Mouse (Mus musculus) liver, embryonic 16.5 days (tissue): ENCODE data around the gene B230217C12Rik. TPM values are rescaled to one million over a fixed set of nuclear protein-coding genes. Genes with fewer than 3 reads are reported as not detected.
A peak's percentile ranks its signal among the peaks of the same experiment; 100 is the strongest.

Experiments used
- ATAC-seq: fragments of 200-750 bp; cut with Nextera tagmentation; 2 replicates; pipeline ENCODE4 v1.8.0; 2017; ENCODE audit warnings: low read depth, mild to moderate bottlenecking, moderate number of reproducible peaks, moderate library complexity
- H3K27ac ChIP-seq: fragments of 300-500 bp; sonication (generic); 2 replicates; pipeline ENCODE4 v1.5.1; 2014; ENCODE audit warnings: mild to moderate bottlenecking, low read length
- H3K27me3 ChIP-seq: fragments of 300-500 bp; sonication (generic); 2 replicates; pipeline ENCODE4 v1.6.1; 2014; ENCODE audit warnings: low read depth, low read length, mixed read lengths; ENCODE audit not compliant: control insufficient read depth, insufficient read depth
- H3K36me3 ChIP-seq: fragments of 300-500 bp; sonication (generic); 2 replicates; pipeline ENCODE4 v1.6.1; 2014; ENCODE audit warnings: mild to moderate bottlenecking; ENCODE audit not compliant: control insufficient read depth, insufficient read depth
- H3K4me1 ChIP-seq: fragments of 300-500 bp; sonication (generic); 2 replicates; pipeline ENCODE4 v1.6.1; 2014; ENCODE audit warnings: low read depth, low read length, mixed read lengths; ENCODE audit not compliant: control insufficient read depth
- H3K4me2 ChIP-seq: fragments of 300-500 bp; sonication (generic); 2 replicates; pipeline ENCODE4 v1.6.1; 2014; ENCODE audit warnings: low read depth, low read length, mixed read lengths
- H3K4me3 ChIP-seq: fragments of 300-500 bp; sonication (generic); 2 replicates; pipeline ENCODE4 v1.5.1; 2014; ENCODE audit warnings: low read depth, mild to moderate bottlenecking, low read length
- H3K9ac ChIP-seq: fragments of 300-500 bp; sonication (generic); 2 replicates; pipeline ENCODE4 v1.6.1; 2014; ENCODE audit warnings: low read depth, low read length
- H3K9me3 ChIP-seq: fragments of 300-500 bp; sonication (generic); replicated peaks from 2 replicates; pipeline ENCODE4 v1.6.1; 2016; ENCODE audit warnings: low read length; ENCODE audit not compliant: control insufficient read depth
- WGBS: fragments of 180-500 bp; shearing (Covaris S2); extraction: QIAGEN DNeasy Blood & Tissue Kit; methylation state at CpG from one replicate; pipeline ENCODE4 v1.1.7; 2014; ENCODE audit not compliant: insufficient replicate concordance; 5-methylcytosine and 5-hydroxymethylcytosine counted together
- polyA plus RNA-seq: library from polyadenylated mRNA; unstranded; fragments of >200 nt; fragmentation: Nextera tagmentation; extraction: Ambion mirVana; gene quantifications from 2 replicates; pipeline ENCODE4 v1.2.1, GENCODE M21; 2015

The B230217C12Rik gene
- polyA plus RNA-seq, 1 experiment from 2014 or later, result 0.19 TPM

DNA sequence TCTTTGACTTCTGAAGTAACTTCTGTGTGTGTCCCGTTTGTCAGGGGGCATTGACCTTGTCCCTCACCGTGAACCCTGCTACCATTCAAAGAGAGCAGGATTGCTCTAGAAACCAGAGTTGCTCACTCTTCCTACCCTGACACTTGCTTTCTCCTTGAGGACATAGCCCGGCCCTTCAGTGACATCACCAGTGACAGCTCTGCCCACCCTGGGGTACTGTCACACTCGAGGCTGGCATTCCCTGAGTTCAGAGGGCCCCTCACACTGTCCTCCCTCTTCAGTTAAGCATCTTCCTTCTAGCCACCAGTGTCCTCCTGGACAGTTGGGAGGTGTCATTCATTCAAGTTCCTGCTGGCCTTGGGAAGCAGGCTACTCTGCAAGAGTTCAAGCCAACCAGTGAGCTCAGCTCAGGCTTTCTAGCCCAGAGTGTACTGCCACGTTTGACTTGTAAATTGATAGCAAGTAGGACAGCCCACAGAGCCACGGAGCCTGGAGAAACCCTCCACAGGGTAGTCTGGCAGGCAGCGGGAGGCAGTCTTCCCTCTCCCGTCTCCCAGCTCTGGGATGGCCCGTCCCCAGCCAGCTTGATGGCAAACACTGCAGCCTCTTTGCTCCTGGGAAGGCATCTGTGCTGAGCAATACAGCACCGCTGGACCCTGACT, 1.7 kb upstream of the B230217C12Rik start:
- H3K36me3 ChIP-seq, result peaks cover 6% of the 10 kb centered on the region; the same call in 1 of the 2 replicates
- peaks cover 18% of the 10 kb centered on the region for H3K4me1 ChIP-seq
- ATAC-seq, result no peak
- no peak overlapping the region for H3K4me2 ChIP-seq
- H3K9me3 ChIP-seq, result no peaks in the 10 kb centered on the region
- 51% methylated on average over 10 of the region's 10 CpGs for WGBS
- no peak overlapping the region for H3K27ac ChIP-seq
- no peak overlapping the region for H3K4me3 ChIP-seq
- H3K9ac ChIP-seq, result no peak overlapping the region
- no peaks in the 10 kb centered on the region for H3K27me3 ChIP-seq

DNA sequence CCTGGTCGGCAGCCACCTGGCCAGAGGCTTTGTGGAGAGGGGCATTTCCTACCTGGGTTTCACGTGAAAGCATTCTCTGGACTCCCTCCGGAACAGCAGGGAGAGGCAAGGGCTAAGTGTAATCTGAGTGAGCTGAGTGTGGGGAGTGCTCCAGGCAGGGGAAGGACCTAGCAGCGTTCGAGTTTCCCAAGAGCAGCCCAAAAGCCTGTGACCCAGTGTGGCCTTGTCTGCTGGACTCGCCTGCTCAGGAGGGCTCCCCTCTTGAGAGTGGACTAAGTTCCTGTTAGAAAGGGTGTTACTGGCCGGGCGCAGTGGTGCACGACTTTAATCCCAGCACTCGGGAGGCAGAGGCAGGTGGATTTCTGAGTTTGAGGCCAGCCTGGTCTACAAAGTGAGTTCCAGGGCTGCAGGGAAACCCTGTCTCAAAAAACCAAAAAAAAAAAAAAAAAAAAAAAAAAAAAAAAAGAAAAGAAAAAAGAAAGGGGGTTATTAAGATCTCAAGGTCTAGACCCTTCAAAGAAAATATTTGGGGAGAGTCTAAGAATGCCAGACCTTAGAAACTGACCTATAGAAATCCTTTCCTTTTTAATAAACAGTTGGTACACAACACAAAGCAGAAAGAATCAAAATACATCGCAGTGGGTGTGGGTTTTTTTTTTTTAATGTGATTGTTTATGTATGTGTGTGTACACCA, 992 bp upstream of the B230217C12Rik start:
- H3K4me1 ChIP-seq, result peaks cover 18% of the 10 kb centered on the region

DNA sequence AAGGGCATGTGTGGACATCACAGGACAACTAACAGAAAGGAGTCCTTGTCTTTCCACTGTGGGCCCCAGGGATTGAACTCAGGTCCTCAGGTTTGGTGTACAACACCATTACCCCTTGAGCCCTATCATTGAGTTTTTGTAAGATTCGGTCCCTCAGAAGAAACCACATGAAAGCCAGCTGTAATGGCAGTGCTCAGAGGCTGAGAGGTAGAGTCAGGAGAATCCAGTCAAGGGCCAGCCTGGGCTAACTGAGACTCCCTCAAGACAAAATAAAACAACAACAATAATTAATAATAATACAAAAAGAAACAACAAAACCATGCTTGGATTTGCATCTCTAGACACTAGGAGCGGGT, 467 bp upstream of the B230217C12Rik start:
- Histone ChIP-seq H3K9me3 (no peaks in the 10 kb centered on the region), H3K4me3 (no peak overlapping the region), H3K27ac (no peak overlapping the region), H3K9ac (peak overlapping the region; percentile 50; the same call in 1 of the 2 replicates), H3K4me1 (peaks cover 18% of the 10 kb centered on the region), H3K27me3 (no peaks in the 10 kb centered on the region), H3K36me3 (no peaks in the 10 kb centered on the region), H3K4me2 (peak overlapping the region; percentile 59; the same call in 1 of the 2 replicates)
- WGBS, result 58% methylated on average over 2 of the region's 2 CpGs
- ATAC-seq, result no peak

More for the DNA sequence above, 992 bp upstream of the B230217C12Rik start:
- H3K4me3 ChIP-seq, result no peak overlapping the region
- no peak overlapping the region for H3K9ac ChIP-seq
- no peaks in the 10 kb centered on the region for H3K9me3 ChIP-seq
- H3K36me3 ChIP-seq, result 0 out of 2 replicates have a peak, but pooled peaks cover 2% of the 10 kb centered on the region
- 62% methylated on average over 11 of the region's 11 CpGs for WGBS
- no peak overlapping the region for H3K4me2 ChIP-seq
- no peak for ATAC-seq
- no peaks in the 10 kb centered on the region for H3K27me3 ChIP-seq
- H3K27ac ChIP-seq, result no peak overlapping the region

DNA sequence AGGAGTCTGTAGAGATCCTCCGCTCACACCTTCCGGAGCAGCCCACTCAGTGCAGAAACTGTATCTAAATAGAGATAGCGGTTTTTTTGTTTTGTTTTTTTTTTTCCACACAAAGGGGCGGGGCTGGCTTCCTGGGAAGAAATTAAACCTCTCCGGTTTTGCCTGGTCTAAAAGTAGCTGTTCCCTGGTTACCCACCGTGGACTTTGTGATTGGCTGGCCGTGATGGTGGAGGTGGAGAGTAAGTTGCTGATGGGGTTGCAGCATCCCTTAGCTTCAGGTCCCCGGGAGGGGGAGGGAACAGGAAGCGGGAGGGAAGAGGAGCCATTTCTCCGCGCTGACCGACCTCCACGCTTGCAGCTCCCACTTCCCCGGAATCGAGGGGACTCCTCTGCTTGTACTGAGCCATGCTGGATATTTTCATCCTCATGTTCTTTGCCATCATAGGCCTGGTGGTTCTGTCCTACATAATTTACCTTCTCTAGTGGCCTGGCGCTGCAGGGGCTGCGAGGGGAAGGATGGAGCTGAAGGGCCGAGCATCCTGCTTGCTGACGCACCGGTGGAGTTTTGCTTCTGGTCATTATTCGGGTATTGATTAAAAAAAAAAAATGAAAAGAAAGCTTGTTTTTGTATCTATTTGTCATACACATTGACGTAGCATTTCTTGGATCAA, 546 bp downstream of the B230217C12Rik start:
- Histone ChIP-seq H3K36me3 (no peaks in the 10 kb centered on the region), H3K9me3 (no peaks in the 10 kb centered on the region), H3K27ac (no peak overlapping the region; the same call in 1 of the 2 replicates), H3K27me3 (no peaks in the 10 kb centered on the region), H3K9ac (peak overlapping the region; percentile 50), H3K4me2 (peak overlapping the region; percentile 59), H3K4me1 (peaks cover 18% of the 10 kb centered on the region), H3K4me3 (peak overlapping the region; percentile 49)
- 7% methylated on average over 22 of the region's 22 CpGs for WGBS
- peak; percentile 72 for ATAC-seq

DNA sequence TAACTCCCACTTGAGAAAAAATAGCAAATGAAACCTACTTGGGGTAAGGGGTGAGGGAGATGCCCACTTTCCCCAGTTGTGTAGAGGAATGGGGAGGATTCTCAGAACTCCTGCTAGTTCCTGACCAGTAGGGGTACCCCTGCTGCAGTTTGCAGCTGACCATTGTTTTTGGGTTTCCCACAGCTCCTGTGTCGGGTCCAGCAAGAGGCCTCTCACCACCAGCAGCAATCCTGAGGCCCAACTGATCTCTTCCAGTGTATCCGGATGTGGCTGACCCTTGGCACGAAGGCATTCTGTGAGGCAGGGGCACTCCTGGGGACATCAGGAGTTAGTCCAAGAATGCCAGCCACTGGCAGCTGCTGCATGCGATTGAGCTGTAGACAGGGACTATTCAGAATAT, 1.4 kb downstream of the B230217C12Rik start:
- Histone ChIP-seq H3K4me1 (peaks cover 18% of the 10 kb centered on the region), H3K4me2 (no peak overlapping the region), H3K36me3 (no peaks in the 10 kb centered on the region), H3K4me3 (no peak overlapping the region), H3K9me3 (no peaks in the 10 kb centered on the region), H3K27ac (no peak overlapping the region), H3K9ac (no peak overlapping the region), H3K27me3 (no peaks in the 10 kb centered on the region)
- 52% methylated on average over 4 of the region's 4 CpGs for WGBS
- no peak for ATAC-seq

- Histone ChIP-seq H3K4me1 (no peaks in the 10 kb centered on the region), H3K9me3 (no peaks in the 10 kb centered on the region), H3K36me3 (no peaks in the 10 kb centered on the region), H3K27ac (no peak overlapping the region), H3K4me2 (no peak overlapping the region), H3K9ac (no peak overlapping the region), H3K4me3 (no peak overlapping the region), H3K27me3 (no peaks in the 10 kb centered on the region)
- ATAC-seq, result peak; percentile 35; the same call in 1 of the 2 replicates
- WGBS, result 48% methylated on average over 6 of the region's 6 CpGs
These were observed 9.8 kb downstream of the B230217C12Rik start for GRCm38 (mm10) chr11:97850367-97850766.

DNA sequence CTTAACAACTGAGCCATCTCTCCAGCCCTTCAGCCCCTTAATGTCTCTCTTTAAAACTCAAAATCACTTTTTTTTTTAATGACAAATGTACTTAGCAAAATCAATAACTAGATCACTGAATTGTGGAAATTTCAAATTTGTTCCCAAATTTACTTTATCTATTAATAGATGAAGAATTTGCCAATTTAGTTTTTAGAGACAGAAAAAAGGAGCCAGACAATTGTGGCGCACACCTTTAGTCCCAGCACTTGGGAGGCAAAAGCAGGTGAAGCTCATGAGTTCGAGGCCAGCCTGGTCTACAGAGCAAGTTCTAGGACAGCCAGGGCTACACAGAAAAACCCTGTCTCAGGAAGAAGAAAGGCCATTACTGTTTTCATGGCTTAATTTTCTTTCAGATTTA, 11.0 kb downstream of the B230217C12Rik start:
- no peak overlapping the region for H3K4me2 ChIP-seq
- H3K9ac ChIP-seq, result no peak overlapping the region
- ATAC-seq, result no peak
- WGBS, result 63% methylated on average over 2 of the region's 2 CpGs
- H3K27ac ChIP-seq, result no peak overlapping the region
- no peaks in the 10 kb centered on the region for H3K9me3 ChIP-seq
- no peaks in the 10 kb centered on the region for H3K27me3 ChIP-seq
- H3K4me3 ChIP-seq, result no peak overlapping the region
- no peaks in the 10 kb centered on the region for H3K36me3 ChIP-seq
- H3K4me1 ChIP-seq, result no peaks in the 10 kb centered on the region

DNA sequence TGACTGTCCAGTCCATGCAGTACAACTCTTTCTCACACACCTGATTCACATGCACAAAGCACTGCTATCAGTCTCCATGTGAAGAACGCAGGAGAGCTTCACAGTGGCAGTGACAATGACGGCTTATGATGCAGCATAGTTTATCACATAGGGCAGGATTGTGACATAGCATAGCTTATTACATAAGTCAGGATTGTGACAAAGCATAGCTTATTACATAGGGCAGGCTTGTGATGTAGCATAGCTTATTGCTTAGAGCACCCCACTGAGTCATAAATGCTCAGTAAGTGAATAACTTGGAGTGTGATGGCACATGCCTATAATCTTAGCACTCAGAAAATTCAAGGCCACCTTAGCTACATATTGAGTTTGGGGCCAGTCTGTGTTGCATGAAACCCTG, 14.9 kb downstream of the B230217C12Rik start:
- 58% methylated on average over 2 of the region's 2 CpGs for WGBS
- H3K4me1 ChIP-seq, result no peaks in the 10 kb centered on the region
- H3K27ac ChIP-seq, result no peak overlapping the region
- no peak overlapping the region for H3K4me2 ChIP-seq
- no peak overlapping the region for H3K9ac ChIP-seq
- H3K36me3 ChIP-seq, result no peaks in the 10 kb centered on the region
- no peaks in the 10 kb centered on the region for H3K27me3 ChIP-seq
- no peak for ATAC-seq
- no peak overlapping the region for H3K4me3 ChIP-seq
- no peaks in the 10 kb centered on the region for H3K9me3 ChIP-seq

DNA sequence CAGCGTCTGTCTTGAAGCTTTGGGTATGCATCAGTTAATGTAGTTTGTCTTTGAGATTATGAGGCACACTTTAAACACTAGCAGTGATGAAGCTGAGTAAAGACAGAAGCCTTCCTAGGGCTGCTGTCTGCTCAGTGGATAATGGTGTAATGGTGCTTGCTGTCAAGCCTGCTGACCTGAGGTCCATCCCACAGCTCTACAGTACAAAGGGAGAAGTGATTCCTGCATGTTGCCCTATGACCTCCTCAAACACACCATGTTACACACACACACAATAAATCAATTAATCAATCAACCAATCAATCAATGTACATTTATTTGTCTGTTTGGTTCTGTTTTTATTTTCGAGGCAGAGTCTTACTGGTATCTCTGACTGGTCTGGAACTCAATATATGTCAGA, 21.6 kb downstream of the B230217C12Rik start:
- no peaks in the 10 kb centered on the region for H3K9me3 ChIP-seq
- H3K4me1 ChIP-seq, result no peaks in the 10 kb centered on the region
- no peaks in the 10 kb centered on the region for H3K36me3 ChIP-seq
- WGBS, result 47% methylated on average over 2 of the region's 2 CpGs
- no peak overlapping the region for H3K4me3 ChIP-seq
- no peak overlapping the region for H3K27ac ChIP-seq
- peak; percentile 56 for ATAC-seq
- H3K9ac ChIP-seq, result no peak overlapping the region
- H3K27me3 ChIP-seq, result no peaks in the 10 kb centered on the region
- no peak overlapping the region for H3K4me2 ChIP-seq
